Mouse (Mus musculus): ENCODE results near the gene Mpv17.

The Mpv17 gene

DNA sequence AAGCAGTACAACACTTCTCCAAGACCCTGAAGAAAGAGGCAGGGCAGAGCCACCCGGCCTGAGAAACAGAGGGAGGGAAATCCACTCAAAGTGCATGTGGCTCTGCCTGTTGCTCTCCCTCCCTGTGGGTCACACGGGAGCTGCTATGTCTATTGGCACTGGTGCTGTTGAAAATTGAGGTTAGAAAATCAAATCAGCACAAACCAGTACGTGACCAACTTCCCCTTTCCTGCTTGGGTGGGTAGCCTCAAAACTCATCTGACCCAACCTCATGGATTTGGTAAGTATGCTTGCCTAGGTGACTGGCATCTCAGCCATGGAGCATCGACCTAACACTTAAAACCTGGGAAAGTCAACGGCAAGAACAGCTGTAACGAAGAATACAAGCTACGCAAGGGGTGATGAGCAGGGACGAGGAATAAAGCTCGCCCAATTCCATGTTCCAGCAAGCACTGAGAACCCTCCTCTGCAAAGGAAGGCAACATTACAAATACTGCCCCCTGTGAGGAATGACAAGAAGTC is 48.2 kb downstream of the Mpv17 start, which contains the start of gene Dnajc5g:
Gene Dnajc5g, plus strand, starts transcription at position 472 of the 522 bp plus-strand sequence.
- DNase-seq (ENCODE audit: low spot score in 2 of 2) = no peak

DNA sequence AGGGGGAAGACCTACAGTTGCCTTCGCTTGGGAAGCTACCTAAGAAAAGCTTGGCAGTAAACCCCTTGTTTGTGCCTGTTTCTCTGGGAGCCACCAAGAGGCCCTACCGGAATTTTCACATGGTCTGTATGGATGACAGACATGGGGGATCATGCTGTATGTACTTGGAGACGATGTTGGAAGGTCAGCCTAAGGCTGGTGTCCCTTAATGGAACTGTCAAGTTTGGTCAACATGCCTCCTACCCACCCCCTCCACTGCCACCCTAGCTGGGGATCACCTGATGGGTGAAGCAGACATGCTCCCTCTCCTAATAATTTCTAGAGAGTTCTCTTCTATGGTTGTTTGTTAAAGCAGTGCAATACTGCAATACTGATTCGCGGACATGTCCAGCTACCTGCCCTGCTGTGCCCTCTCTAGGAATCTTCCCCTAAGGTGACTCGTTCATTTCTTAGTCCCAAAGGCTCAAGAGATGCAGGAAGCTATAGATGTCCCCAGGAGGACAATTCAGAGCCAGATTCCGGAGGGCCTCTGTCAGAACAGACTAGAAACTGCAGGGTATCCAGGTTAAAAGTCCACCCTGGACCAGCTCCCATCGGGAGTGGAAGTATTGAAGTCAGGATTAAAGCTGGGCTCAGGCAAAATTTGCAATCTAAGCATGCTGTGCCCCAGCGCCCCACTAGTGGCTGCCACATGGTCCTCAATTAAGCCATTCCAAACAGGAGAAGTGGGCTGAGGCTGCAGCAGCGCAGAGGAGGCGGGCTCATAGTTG is 58.2 kb downstream of the Mpv17 start:
- DNase-seq (ENCODE audit: low spot score in 2 of 2) = no peak

DNA sequence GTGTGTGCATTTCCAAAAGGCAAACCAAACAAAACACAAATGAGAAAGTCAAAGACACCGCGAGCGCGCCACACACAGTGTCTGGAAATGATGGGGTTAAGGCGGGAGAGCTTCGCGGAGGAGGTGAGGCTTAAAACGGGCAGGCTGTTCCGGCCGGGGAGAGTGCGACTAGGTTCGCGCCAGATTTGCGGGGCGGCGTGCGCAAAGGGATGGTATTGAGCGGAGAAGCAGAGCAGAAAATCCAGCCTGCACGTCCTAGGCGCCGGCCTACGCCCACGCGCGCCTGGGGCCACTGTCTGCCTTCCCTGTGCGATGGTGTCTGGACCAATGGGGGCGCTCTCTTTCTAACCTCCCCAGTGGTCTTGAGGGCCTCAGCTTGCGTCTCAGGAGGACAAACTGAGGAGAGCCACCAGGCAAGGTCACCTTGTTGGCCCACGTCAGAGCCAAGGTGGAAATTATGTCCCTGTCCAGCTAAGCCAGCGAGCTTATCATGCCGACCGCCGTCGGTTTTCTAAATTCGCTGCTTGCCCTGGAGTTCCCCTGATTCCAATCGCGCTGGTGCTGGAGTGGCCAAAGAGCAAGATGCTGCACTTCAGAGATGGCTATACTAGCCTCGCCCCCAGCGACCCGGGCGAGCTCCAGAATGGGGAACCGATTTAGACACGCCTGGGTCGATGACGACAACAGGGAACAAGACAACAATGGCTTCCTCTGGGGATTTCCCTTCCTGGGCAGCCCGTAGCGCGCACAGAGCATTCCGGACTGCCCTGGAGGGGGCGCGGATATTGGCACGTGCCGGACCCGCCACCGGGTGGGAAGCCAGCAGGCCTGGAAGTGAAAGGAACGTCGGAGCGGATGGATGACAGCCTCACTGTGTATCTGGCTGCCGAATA is 59.0 kb downstream of the Mpv17 start:
- no peak for DNase-seq (ENCODE audit: low spot score in 2 of 2)

DNA sequence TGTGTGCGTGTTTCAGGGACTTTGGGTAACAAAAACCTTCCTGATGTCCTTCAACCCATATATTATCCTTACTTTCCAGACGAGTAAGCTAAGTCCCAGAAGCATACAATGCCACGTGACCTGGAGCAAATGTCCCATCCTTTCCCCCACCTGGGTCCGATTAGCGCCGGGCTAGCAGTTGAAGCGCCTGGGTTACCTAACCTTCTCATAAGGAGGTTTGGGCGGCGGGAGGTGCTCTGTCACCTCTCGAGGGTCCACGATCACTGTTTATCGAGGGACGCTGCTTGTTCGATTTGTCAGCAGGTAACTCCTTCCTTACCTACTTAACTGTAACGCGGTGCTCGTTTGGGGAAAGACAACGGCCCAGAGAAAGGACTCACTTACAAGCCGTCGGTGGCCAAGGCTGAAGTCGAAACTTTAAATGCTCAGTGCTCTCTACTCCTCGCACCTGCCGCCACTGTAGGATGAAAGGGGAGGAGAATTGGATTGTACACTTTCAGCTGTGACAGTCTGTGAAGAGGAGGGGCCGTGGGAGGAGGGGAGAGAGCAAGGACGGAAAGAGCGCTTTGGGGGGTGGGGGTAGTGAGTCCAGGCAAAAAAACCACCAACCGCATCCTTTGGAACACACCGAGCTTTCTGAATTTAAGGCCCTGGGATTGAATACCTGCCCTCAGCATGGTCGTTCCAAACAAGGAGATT is 59.8 kb downstream of the Mpv17 start:
- no peak for DNase-seq (ENCODE audit: low spot score in 2 of 2)

DNA sequence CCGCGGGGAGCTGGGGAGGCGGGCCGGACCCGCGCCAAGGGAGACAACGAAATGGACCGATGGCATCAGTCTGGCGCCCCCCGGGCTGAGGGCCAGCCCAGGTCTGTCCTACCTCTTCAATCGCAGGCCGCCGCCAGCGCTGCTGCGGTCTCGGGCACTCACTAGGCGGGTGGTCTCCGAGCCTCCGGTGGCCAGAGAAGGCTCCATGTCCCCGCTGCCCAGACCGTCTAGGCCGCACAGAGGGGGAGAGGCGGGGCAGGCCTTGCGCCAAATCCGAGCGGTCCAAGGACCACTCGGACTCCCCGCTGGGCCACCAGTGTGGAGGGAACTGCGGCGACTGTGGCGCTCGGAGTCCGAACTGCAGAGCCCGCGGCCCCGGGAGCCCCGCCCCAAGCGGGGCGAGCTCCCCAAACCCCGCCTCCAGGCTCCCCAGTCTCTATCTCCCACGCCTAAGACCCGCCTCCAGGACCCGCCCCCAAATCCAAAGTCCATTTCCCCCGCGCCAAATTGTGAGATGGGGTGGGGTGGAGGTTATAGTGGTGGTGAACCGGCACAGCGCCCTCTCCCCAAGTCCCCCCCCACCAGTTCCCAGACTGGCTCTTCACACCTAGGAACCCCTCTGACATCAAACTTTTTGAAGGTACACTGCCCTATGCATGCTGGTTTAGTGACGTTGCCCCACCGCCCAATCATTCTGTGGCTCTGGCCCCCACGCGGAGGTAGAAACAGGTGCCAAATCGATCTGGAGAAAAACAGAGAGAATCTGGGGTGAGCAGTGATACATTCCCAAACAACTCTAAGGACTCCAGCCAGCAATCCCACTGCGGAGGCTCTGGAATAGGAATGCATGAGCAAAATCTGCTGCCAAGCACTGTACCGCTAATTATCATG is 60.7 kb downstream of the Mpv17 start:
- no peak for DNase-seq (ENCODE audit: low spot score in 2 of 2)

DNA sequence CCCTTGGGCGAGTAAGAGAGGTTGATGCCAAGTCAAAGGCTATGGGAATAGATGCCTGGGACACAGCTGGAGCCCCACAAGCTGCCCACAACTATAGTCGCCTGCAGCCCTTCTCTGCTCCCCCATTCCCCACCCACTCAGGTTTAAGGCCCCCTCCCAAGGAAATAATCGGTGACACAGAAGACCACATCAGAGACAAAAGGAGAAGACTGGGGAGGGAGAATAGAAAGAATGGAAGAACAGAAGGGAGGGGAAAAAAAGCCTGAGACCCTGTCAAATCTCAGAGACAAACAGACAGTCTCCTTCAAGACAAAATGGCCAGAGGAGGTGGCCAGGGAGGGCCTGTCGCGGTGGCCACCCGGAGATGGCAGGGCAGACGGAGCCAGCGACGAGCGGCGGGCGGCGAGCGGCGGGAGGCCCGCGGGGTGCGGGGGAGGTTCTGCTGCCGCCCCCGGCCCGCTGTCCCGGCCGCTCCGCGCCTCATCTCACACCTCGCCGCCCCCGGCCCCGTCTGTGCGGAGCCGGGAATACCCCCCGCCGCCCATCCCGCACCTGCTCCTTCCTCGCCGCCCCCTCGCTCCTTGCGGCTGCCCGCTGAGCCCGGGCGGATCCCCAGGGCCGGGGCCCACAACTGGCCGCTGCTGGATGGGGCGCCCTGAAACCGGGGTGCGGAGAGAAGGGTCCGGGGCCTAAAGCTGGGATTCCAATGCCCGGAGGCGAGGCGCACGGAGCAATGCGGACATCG is 61.6 kb downstream of the Mpv17 start:
- DNase-seq (ENCODE audit: low spot score in 2 of 2) = no peak
